Mouse (Mus musculus): ENCODE data around the gene Kcna4.

Kcna4 gene

GRCm38 (mm10) chr2:107289990-107290696 is at the start of gene Kcna4:
TSS of gene Kcna4 (plus strand) at chr2:107290639.
- peak; percentile 71 for DNase-seq

GRCm38 (mm10) chr2:107258091-107258490 is 32.3 kb upstream of the Kcna4 start:
- DNase-seq = no peak

DNA sequence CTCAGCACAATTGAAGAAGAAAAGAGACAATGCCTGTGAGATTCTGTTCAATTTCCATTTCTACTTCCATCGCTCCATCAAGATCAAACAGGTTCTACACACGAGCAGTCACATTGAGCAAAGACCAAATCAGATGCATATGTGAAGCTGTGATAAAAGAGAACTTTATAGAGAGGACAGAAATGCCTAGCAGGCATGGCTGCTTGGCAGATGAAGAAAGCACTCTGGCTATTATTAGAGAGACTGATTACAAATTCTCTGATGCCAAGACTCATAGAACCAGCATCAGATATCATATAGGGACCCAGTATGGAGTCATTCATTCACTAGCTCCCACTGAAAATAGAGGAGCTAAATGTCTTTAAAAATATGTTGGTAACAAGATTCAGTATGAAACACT is 24.2 kb upstream of the Kcna4 start:
- no peak for DNase-seq

DNA sequence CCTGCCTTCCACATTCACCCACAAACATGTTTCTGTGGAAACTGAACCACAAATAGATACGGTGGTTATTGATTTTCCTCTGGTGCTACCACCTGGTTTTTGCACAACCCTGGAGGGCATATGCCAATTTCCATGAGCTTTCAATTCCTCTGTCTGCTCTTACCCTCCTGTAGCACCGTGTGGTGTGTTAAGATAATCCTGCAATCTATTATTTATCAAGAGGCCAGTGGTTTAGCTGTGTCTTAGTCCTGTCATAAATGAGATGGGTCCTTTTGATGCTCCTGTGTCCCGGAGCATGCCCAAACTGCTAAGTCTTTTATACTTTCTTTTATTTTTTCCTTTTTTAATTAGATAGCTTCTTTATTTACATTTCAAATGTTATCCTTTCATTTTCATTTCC is 20.4 kb upstream of the Kcna4 start:
- no peak for DNase-seq

DNA sequence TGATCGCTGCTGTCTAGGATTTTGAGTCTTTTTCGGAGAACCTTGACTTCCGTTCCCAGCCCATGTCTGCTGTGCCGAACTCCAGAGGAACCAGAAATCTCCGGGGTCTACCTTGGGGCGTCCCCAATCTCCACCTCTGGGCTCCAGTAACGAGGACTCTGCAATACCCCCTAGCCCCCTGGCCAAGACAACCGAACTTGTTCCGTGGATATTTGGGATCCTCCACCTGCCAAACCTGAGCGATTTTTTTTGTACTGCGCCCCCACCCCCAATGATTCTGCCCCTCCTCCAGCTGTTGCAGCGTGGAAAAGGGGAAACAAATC is 219 bp downstream of the Kcna4 start:
- DNase-seq = no peak

- peak; percentile 38 for DNase-seq
These were observed 703 bp downstream of the Kcna4 start for GRCm38 (mm10) chr2:107291142-107291541.

GRCm38 (mm10) chr2:107294521-107294920 is 4.1 kb downstream of the Kcna4 start:
- no peak for DNase-seq

- no peak for DNase-seq
These were observed 11.4 kb downstream of the Kcna4 start for GRCm38 (mm10) chr2:107301886-107302285.

DNA sequence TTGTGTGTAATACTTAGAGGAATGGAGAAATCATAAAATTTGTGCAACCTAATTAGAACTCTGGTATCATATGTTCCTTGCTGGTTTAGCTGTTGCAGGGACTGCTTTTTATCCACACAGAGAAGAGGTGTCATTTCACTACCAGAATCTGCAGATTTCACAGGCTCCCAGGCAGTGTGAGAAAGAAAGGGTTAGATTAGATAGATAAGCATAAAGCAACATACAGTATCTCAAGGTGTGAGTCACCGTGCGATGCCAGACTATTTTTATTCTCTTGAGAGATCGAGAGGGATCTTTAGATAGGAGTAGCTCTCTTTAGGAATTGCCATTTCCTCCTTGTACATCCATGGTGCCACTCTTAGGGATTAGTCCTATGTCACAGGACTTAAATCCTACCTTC is 14.3 kb downstream of the Kcna4 start:
- DNase-seq = no peak

DNA sequence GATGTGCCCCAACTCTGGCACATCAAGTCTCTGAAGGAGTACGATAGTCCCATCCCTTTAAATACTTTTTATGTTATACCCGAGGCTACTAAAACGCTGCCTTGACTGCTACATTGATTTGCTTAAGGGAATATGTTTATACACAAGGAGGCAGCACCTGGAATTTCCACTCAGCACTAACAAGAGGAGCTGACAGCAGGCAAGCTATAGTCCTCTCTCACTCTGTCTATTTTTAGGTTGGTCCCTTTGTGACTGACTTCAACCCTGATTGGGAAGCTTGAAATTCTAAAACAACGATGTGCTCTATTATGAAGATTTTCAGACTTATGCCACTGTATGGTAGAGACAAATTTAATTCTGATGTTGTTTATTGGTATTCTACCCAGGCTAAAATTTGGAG is 15.6 kb downstream of the Kcna4 start:
- no peak for DNase-seq

GRCm38 (mm10) chr2:107318636-107319035 is 28.2 kb downstream of the Kcna4 start:
- no peak for DNase-seq

DNA sequence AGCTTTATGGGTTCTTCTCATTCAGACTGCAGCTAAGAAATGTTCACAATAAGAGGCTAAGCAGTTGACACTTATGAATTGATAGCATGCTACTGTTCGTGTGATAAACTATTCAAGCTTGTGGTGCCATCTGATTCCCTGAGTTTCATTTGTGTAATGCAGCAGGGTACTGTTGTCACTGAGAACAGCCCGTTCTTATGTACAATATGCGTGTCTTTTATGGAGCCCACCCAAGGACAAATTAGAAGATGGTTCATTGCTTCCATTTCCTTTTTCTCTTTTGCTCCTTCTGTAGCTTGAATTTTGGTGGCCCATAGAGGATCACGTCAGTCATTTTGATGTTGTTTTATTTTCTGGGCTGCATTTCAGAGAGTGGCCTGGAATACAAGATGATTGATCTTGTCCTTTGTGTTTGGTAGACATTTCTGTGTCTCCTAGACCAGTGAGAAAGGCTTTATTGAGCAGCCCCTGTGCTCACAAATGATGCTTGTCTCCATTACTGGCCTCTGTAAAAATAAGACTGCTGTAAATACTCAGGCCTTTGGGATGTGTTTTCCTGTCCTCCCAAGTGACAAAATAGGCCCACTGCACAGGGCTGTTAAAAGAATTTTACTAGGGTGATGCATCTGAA is 31.3 kb downstream of the Kcna4 start:
- DNase-seq = no peak

DNA sequence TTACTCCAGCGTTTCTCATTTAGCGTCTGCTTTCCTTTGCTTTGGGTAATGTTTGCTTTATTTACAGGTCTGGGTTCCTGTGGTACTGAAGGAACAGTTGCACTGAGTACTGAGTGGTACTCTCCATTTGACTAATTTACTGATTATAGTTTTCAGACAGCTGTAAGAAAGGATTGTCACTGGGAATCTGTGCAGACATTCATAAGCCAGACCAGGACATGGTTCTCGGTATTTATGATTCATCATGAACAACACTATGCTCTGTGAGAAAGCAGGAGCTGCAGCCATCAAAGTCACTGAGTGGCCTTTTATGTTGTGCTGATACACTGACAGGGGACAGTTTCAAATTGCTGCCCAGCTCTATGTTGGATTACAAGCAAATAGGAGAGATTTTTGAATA is 33.7 kb downstream of the Kcna4 start:
- DNase-seq = peak; percentile 11

DNA sequence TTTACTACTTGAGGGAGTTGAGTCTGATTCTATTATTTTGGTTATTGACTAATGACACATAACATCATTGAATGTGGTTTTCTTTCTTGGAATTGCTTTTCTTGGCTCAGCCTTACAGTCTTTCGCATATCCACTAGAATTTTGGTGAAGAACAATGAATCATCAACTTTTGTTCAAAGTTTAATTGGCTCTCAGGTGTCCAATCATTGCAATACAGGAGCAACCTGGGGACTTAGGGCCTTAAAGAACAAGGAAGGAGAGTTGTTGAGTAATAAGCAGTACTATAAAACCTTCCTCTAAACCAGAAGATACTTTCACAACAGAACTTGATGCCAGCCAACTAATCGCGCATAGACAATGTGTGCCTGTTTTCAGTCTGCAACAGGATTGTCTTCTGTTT is 36.8 kb downstream of the Kcna4 start:
- no peak for DNase-seq

DNA sequence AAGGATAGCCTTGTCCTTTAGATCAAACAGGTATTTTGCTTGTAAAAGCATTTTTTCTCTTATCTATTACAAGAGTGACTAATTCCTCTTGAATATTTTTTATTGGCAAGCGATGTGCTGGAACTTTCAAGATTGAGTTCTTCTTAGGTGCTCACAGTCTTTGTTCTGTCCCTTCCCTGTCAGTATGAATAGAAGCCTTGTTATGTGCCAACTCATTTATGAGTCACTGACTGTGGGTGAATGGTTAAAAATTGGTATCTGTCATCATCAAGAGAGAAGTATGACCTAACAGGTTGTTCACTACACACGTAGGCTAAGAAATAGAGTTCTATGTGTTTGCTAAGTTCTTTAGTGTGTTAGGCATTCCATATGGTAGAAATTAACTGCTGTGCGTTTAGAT is 50.9 kb downstream of the Kcna4 start:
- no peak for DNase-seq

- DNase-seq = no peak
These were observed 54.4 kb downstream of the Kcna4 start for GRCm38 (mm10) chr2:107344807-107345206.

GRCm38 (mm10) chr2:107345299-107345698 is 54.9 kb downstream of the Kcna4 start:
- DNase-seq = no peak
